Mouse (Mus musculus): ENCODE results near the gene Gtf3c3. TPM values are rescaled to one million over a fixed set of nuclear protein-coding genes. Genes with fewer than 3 reads are reported as not detected.
A peak's percentile ranks its signal among the peaks of the same experiment; 100 is the strongest.

The Gtf3c3 gene
- polyA plus RNA-seq (2012; fragmentation: generic; extraction: Trizol): 4.9 TPM
- long read RNA-seq, experiment 1, full-length matches to known transcripts: 13 of 31 reads
- long read RNA-seq, experiment 1, partial matches to known transcripts: 3 of 31 reads
- long read RNA-seq, experiment 1, other reads (novel, unspliced or antisense): 15 of 31 reads
- long read RNA-seq, experiment 2, full-length matches to known transcripts: 106 of 125 reads
- long read RNA-seq, experiment 2, partial matches to known transcripts: 15 of 125 reads
- long read RNA-seq, experiment 2, other reads (novel, unspliced or antisense): 4 of 125 reads

DNA sequence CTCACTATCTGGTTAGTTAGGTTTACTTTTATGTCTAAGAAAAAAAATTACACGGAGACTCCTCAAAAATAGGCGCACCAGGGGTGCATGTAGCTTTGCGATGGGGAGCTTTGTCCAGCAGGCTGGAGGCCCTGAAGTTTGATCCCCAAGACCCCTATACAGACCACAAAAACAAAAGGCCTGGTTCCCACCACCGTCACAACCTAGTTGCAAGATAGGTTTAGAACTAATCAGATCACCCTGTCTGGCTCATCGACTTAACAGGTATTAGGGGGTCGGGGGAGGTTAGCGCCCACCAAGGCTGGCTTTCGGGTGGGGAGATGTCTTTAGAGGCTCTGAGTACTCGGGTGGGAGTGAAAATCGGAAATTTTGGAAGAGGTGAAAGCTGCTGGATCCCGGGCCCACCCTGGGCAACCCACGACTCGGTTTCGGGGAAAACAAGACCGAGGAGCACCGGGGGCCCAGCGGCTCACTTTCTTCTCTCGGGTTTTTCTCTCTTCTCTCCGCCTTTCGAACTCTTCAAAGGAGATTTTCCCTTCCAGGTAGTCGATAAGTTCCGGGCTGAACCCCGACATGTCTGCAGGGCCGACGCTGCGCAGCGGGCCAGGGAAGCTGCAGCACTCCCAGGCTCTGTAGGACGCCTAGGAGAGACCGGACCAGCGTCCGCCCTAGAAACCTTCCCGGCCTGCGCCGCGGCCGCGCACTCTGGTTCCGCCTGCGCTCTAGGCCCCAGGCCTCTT lies at the start of gene Gtf3c3:
Gene Gtf3c3 (minus strand): TSS at position 632 of the 740 bp plus-strand sequence.
- peaks cover 1% of the 10 kb centered on the region for H3K79me3 ChIP-seq (ENCODE audit: low read depth)
- no peak for TF ChIP-seq CEBPB (IDR thresholded peaks at IDR 0.05; ENCODE audit: low read depth)
- peak; percentile 27 for TF ChIP-seq MAX (IDR thresholded peaks at IDR 0.05)
- peak within 1 kb of the TSS; percentile 52 for H3ac ChIP-seq (ENCODE audit: control insufficient read depth, insufficient read length, low read depth)
- peaks cover 26% of the 10 kb centered on the region for H3K79me2 ChIP-seq (ENCODE audit: control insufficient read depth, insufficient read depth)
- H3K4me3 ChIP-seq (ENCODE audit: insufficient read depth, poor library complexity, severe bottlenecking): peak within 1 kb of the TSS; percentile 78
- H3K27me3 ChIP-seq (ENCODE audit: control insufficient read depth, insufficient read depth, insufficient read length): no peaks in the 10 kb centered on the region
- H3K36me3 ChIP-seq (ENCODE audit: control insufficient read depth, insufficient read depth): peaks cover 5% of the 10 kb centered on the region

DNA sequence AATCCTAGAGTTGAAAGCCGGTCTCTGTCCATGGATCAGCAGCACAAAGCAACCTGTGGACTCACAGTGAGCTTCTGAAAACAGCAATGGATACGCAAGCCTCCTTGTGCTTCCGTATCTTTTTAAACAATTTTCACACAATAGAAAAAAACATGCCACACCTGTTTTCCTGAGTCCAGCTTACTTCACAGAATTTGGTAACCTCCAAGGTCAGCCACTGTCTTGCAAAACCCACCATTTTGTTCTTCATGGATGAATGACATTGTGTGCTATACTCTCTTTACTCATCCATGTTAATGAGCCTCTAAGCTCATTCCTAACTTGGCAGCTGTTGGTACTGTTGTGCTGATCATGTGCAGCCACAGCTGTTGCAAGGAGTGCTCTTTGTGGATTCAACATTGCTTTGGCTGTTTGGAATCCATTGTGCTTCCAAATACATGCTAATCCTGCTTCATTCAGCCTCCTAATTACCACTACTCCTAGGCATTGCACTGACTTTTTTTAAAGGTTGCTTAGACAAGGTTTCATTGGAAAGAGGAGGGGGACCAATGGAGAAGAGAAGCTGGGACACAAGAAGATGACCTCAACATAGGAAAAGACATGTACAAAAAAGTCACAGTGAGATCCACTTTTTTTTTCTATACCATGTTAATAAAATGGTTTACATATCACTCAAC lies 46.1 kb upstream of the Gtf3c3 start:
- no peak overlapping the region for H3K4me3 ChIP-seq (ENCODE audit: insufficient read depth, poor library complexity, severe bottlenecking)
- TF ChIP-seq CEBPB (IDR thresholded peaks at IDR 0.05; ENCODE audit: low read depth) (no peak), CTCF (IDR thresholded peaks at IDR 0.05; ENCODE audit: control insufficient read depth, insufficient read depth, insufficient read length) (no peak), MAX (IDR thresholded peaks at IDR 0.05) (no peak), USF1 (IDR thresholded peaks at IDR 0.05; ENCODE audit: low read depth) (no peak), FOSL1 (IDR thresholded peaks at IDR 0.05; ENCODE audit: insufficient read depth, low read length, poor library complexity, severe bottlenecking) (no peak), MYOD1 (IDR thresholded peaks at IDR 0.05; ENCODE audit: control insufficient read depth, insufficient read length, low read depth) (no peak)
- H3K36me3 ChIP-seq (ENCODE audit: control insufficient read depth, insufficient read depth): peaks cover 5% of the 10 kb centered on the region
- no peaks in the 10 kb centered on the region for H3K79me2 ChIP-seq (ENCODE audit: control insufficient read depth, insufficient read depth)
- H3K79me3 ChIP-seq (ENCODE audit: low read depth): no peaks in the 10 kb centered on the region
- H3ac ChIP-seq (ENCODE audit: control insufficient read depth, insufficient read length, low read depth): no peak overlapping the region
- no peaks in the 10 kb centered on the region for H3K27me3 ChIP-seq (ENCODE audit: control insufficient read depth, insufficient read depth, insufficient read length)

DNA sequence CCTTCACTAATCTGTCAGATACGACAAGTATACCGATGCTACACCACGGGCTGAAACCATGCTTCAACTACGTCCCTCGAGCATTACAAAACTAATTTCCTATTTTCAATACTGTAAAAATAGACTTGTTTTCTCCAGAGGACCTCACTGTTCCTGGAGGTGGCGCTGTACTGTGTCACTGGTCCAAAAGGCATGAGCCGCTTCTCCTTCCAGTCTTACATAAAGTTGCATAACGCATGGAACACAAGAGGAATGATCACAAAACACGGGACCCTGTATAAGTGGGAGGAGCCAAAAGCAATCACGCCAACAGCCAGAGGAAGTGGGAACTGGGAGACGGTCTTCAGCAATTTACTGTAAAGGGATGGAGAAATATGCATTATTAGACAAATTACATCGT lies 41.7 kb upstream of the Gtf3c3 start:
- Histone ChIP-seq H3K79me2 (ENCODE audit: control insufficient read depth, insufficient read depth) (no peaks in the 10 kb centered on the region), H3K79me3 (ENCODE audit: low read depth) (no peaks in the 10 kb centered on the region), H3K36me3 (ENCODE audit: control insufficient read depth, insufficient read depth) (peaks cover 5% of the 10 kb centered on the region), H3ac (ENCODE audit: control insufficient read depth, insufficient read length, low read depth) (no peak overlapping the region), H3K4me3 (ENCODE audit: insufficient read depth, poor library complexity, severe bottlenecking) (no peak overlapping the region), H3K27me3 (ENCODE audit: control insufficient read depth, insufficient read depth, insufficient read length) (no peaks in the 10 kb centered on the region)
- TF ChIP-seq MYOG (IDR thresholded peaks at IDR 0.05; ENCODE audit: control insufficient read depth, extremely low read depth, insufficient read length) (no peak), CEBPB (IDR thresholded peaks at IDR 0.05; ENCODE audit: low read depth) (no peak), MYOD1 (IDR thresholded peaks at IDR 0.05; ENCODE audit: control insufficient read depth, insufficient read length, low read depth) (no peak), USF1 (IDR thresholded peaks at IDR 0.05; ENCODE audit: low read depth) (no peak), CTCF (IDR thresholded peaks at IDR 0.05; ENCODE audit: control insufficient read depth, insufficient read depth, insufficient read length) (no peak)

DNA sequence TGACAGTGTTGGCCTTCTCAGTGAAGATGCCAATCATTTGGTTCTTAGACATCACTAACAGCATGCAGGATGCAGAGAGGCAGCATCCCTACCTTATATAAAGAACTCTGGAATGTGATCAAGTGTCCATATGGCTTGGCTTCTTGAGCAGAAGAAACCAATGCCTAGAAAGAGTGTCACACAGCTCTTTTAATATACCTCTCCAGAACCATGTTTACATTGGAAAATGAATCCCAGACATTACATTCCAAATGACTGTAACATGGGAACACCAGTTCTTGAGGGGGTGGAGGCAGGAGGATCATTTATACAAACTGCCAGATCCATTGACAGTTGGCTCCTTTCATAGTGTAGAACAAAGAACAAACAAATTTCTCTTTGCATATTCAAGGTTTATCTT lies 29.9 kb upstream of the Gtf3c3 start:
- Histone ChIP-seq H3K79me3 (ENCODE audit: low read depth) (no peaks in the 10 kb centered on the region), H3K4me3 (ENCODE audit: insufficient read depth, poor library complexity, severe bottlenecking) (no peak overlapping the region), H3K36me3 (ENCODE audit: control insufficient read depth, insufficient read depth) (no peaks in the 10 kb centered on the region), H3ac (ENCODE audit: control insufficient read depth, insufficient read length, low read depth) (no peak overlapping the region), H3K27me3 (ENCODE audit: control insufficient read depth, insufficient read depth, insufficient read length) (no peaks in the 10 kb centered on the region), H3K79me2 (ENCODE audit: control insufficient read depth, insufficient read depth) (no peaks in the 10 kb centered on the region)
- TF ChIP-seq MYOD1 (IDR thresholded peaks at IDR 0.05; ENCODE audit: control insufficient read depth, insufficient read length, low read depth) (no peak), CTCF (IDR thresholded peaks at IDR 0.05; ENCODE audit: control insufficient read depth, insufficient read depth, insufficient read length) (no peak), USF1 (IDR thresholded peaks at IDR 0.05; ENCODE audit: low read depth) (no peak), CEBPB (IDR thresholded peaks at IDR 0.05; ENCODE audit: low read depth) (no peak), MYOG (IDR thresholded peaks at IDR 0.05; ENCODE audit: control insufficient read depth, extremely low read depth, insufficient read length) (no peak), MAX (IDR thresholded peaks at IDR 0.05) (no peak), FOSL1 (IDR thresholded peaks at IDR 0.05; ENCODE audit: insufficient read depth, low read length, poor library complexity, severe bottlenecking) (no peak)

DNA sequence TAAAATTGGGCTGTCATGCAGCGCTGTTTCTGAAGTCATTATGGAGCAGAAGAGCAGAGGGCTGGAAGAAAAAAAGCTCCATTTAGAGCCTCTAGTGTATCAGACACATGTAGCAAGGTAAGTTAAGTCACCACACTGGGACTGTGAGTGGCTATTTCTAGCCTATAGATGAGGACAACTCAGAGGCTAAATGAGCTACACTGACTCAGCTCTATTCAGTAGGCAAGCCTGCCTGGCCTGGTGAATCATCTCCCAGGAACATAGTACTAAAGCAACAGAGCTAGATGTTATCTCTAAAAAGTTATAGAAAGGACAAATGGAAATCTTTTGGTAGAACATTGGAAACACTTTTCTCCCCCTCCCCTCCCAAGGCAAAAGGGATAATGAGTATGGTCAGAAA lies 28.6 kb upstream of the Gtf3c3 start:
- TF ChIP-seq CEBPB (IDR thresholded peaks at IDR 0.05; ENCODE audit: low read depth): no peak
- no peak for TF ChIP-seq MYOD1 (IDR thresholded peaks at IDR 0.05; ENCODE audit: control insufficient read depth, insufficient read length, low read depth)
- TF ChIP-seq FOSL1 (IDR thresholded peaks at IDR 0.05; ENCODE audit: insufficient read depth, low read length, poor library complexity, severe bottlenecking): no peak
- TF ChIP-seq CTCF (IDR thresholded peaks at IDR 0.05; ENCODE audit: control insufficient read depth, insufficient read depth, insufficient read length): no peak
- no peak for TF ChIP-seq MAX (IDR thresholded peaks at IDR 0.05)
- no peak for TF ChIP-seq USF1 (IDR thresholded peaks at IDR 0.05; ENCODE audit: low read depth)
- TF ChIP-seq MYOG (IDR thresholded peaks at IDR 0.05; ENCODE audit: control insufficient read depth, extremely low read depth, insufficient read length): no peak

More for the DNA sequence above, 28.6 kb upstream of the Gtf3c3 start:
- Histone ChIP-seq H3K79me2 (ENCODE audit: control insufficient read depth, insufficient read depth) (no peaks in the 10 kb centered on the region), H3K27me3 (ENCODE audit: control insufficient read depth, insufficient read depth, insufficient read length) (no peaks in the 10 kb centered on the region), H3K79me3 (ENCODE audit: low read depth) (no peaks in the 10 kb centered on the region), H3K36me3 (ENCODE audit: control insufficient read depth, insufficient read depth) (no peaks in the 10 kb centered on the region), H3ac (ENCODE audit: control insufficient read depth, insufficient read length, low read depth) (no peak overlapping the region), H3K4me3 (ENCODE audit: insufficient read depth, poor library complexity, severe bottlenecking) (no peak overlapping the region)

Data from C2C12 (cell line).